Mouse (Mus musculus): ENCODE data around the gene 4933415A04Rik. TPM values are rescaled to one million over a fixed set of nuclear protein-coding genes. Genes with fewer than 3 reads are reported as not detected.

The 4933415A04Rik gene
- total and polyA plus RNA-seq, 3 experiments: not detected

DNA sequence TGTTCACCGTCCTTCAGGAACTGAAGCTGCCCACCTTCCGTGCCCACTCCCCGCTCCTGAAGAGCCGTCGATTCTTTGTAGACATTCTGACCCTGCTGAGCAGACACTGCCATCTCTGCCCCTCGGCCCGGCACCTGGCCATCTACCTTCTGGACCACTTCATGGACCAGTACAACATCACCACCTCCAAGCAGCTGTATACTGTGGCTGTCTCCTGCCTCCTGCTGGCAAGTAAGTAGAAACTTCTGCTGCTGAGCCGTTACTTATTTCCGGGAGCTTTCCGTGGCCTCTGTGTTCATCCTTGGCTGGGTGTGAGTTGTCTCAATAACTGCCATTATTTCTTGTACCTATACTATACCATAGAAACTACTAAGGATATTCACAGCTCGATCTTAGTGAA is 30.3 kb upstream of the 4933415A04Rik start:
- Histone ChIP-seq H3K4me3 (ENCODE audit: control insufficient read depth in 1 of 2, insufficient read depth in 1 of 2, low read depth in 2 of 2, low read length in 2 of 2) (no peak overlapping the region), H3K27me3 (ENCODE audit: control insufficient read depth in 1 of 2, insufficient read depth in 2 of 2, low read length in 2 of 2) (no peaks in the 10 kb centered on the region), H3K4me1 (ENCODE audit: control insufficient read depth in 1 of 2, insufficient read depth in 2 of 2, low read length in 2 of 2) (no peaks in the 10 kb centered on the region), H3K9me3 (replicated peaks; ENCODE audit: insufficient read depth, low read length) (no peaks in the 10 kb centered on the region), H3K27ac (ENCODE audit: control insufficient read depth, low read depth, low read length) (no peak overlapping the region), H3K36me3 (ENCODE audit: control insufficient read depth in 1 of 2, insufficient read depth in 2 of 2, low read length in 2 of 2) (no peaks in the 10 kb centered on the region), H3K79me2 (ENCODE audit: control insufficient read depth, insufficient read depth, low read length, poor library complexity) (no peaks in the 10 kb centered on the region), H3K9ac (ENCODE audit: control insufficient read depth, low read depth, low read length, poor library complexity, severe bottlenecking) (no peak overlapping the region)
- TF ChIP-seq ZMIZ1 (IDR thresholded peaks at IDR 0.05; ENCODE audit: low read depth, low read length) (no peak), TAL1 (IDR thresholded peaks at IDR 0.05; ENCODE audit: low read length) (no peak), MAFK (IDR thresholded peaks at IDR 0.05; ENCODE audit: borderline replicate concordance, low read depth, low read length) (no peak), EP300 (IDR thresholded peaks at IDR 0.05; ENCODE audit: low read depth in 1 of 2, low read length in 2 of 2) (no peak), UBTF (IDR thresholded peaks at IDR 0.05; ENCODE audit: borderline replicate concordance, insufficient read depth, low read depth, low read length) (no peak), JUND (IDR thresholded peaks at IDR 0.05; ENCODE audit: low read depth, low read length) (no peak), MAZ (IDR thresholded peaks at IDR 0.05; ENCODE audit: low read depth, low read length) (no peak), NELFE (IDR thresholded peaks at IDR 0.05; ENCODE audit: low read depth, low read length) (no peak), BHLHE40 (IDR thresholded peaks at IDR 0.05; ENCODE audit: borderline replicate concordance, low read depth, low read length) (no peak), POLR2AphosphoS5 (IDR thresholded peaks at IDR 0.05; ENCODE audit: borderline replicate concordance, low read depth, low read length) (no peak), MYC (IDR thresholded peaks at IDR 0.05; ENCODE audit: low read depth, low read length) (no peak)
- DNase-seq (ENCODE audit: low read depth, low spot score): no peak

DNA sequence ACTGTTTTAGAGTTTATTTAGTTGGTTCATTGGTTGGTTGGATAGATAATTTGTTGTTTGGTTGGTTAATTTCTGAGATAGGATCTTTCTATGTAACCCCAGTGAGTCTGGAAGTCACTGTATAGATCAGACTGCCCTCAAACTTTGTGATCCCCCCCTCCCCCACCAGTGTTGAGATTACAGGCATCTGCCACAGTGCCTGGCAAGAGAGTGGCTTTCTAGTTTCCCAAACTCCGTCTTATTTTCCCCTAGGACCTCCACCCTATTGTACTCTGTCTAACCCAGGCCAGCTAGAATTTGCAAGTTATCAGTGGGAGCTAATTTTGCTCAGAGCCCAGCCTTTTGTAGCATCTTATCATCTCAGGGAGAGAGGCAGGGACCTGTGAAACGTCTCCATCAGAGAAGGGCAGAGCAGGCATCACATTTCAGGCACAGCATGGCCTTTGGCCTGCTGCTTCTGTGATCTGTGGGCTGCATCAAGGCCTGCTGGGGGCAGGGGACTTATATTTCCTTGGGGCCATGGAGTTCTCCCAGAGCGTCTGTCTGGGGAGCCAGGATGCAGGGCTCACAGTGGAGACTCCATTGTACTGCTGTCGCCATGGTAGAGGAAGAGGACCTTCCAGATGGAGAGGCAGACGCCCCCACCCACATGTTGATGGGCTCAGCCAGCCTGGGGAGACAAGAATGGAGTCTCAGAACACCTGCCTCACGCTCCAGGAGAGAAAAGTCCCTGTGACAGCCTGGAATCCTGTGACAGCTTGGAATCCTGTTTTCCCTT is 27.1 kb upstream of the 4933415A04Rik start:
- Histone ChIP-seq H3K27ac (ENCODE audit: control insufficient read depth, low read depth, low read length) (no peak overlapping the region), H3K27me3 (ENCODE audit: control insufficient read depth in 1 of 2, insufficient read depth in 2 of 2, low read length in 2 of 2) (no peaks in the 10 kb centered on the region), H3K9me3 (replicated peaks; ENCODE audit: insufficient read depth, low read length) (no peaks in the 10 kb centered on the region), H3K4me3 (ENCODE audit: control insufficient read depth in 1 of 2, insufficient read depth in 1 of 2, low read depth in 2 of 2, low read length in 2 of 2) (no peak overlapping the region), H3K9ac (ENCODE audit: control insufficient read depth, low read depth, low read length, poor library complexity, severe bottlenecking) (no peak overlapping the region), H3K4me1 (ENCODE audit: control insufficient read depth in 1 of 2, insufficient read depth in 2 of 2, low read length in 2 of 2) (no peaks in the 10 kb centered on the region), H3K79me2 (ENCODE audit: control insufficient read depth, insufficient read depth, low read length, poor library complexity) (no peaks in the 10 kb centered on the region), H3K36me3 (ENCODE audit: control insufficient read depth in 1 of 2, insufficient read depth in 2 of 2, low read length in 2 of 2) (no peaks in the 10 kb centered on the region)
- DNase-seq (ENCODE audit: low read depth, low spot score): no peak
- TF ChIP-seq GATA1 (IDR thresholded peaks at IDR 0.05; ENCODE audit: low read depth, low read length) (no peak), CHD2 (IDR thresholded peaks at IDR 0.05; ENCODE audit: low read length) (no peak), POLR2AphosphoS5 (IDR thresholded peaks at IDR 0.05; ENCODE audit: borderline replicate concordance, low read depth, low read length) (no peak), USF1 (IDR thresholded peaks at IDR 0.05; ENCODE audit: low read depth, low read length) (no peak), USF2 (IDR thresholded peaks at IDR 0.05; ENCODE audit: borderline replicate concordance in 1 of 2, insufficient read depth in 1 of 2, low read depth in 1 of 2, low read length in 2 of 2) (no peak), ELF1 (IDR thresholded peaks at IDR 0.05; ENCODE audit: low read depth, low read length) (no peak), MEF2A (IDR thresholded peaks at IDR 0.05; ENCODE audit: extremely low read depth, insufficient replicate concordance, low read depth, low read length, poor library complexity, severe bottlenecking) (no peak), POLR2AphosphoS2 (IDR thresholded peaks at IDR 0.05; ENCODE audit: low read length) (no peak), GABPA (IDR thresholded peaks at IDR 0.05; ENCODE audit: low read depth, low read length) (no peak)
